Mouse (Mus musculus) megakaryocyte, embryonic 14.5 days (primary cell): ENCODE measurements around the gene Rps6ka5.

Experiments used
- FLI1 ChIP-seq: IDR thresholded peaks from 2 replicates; pipeline ENCODE4 v1.6.1; 2012; ENCODE audit warnings: low read length, inconsistent platforms, mixed read lengths
- GATA1 ChIP-seq: IDR thresholded peaks from 3 replicates; pipeline ENCODE4 v1.6.1; 2012; ENCODE audit warnings: mixed read lengths, low read length, inconsistent platforms, borderline replicate concordance

DNA sequence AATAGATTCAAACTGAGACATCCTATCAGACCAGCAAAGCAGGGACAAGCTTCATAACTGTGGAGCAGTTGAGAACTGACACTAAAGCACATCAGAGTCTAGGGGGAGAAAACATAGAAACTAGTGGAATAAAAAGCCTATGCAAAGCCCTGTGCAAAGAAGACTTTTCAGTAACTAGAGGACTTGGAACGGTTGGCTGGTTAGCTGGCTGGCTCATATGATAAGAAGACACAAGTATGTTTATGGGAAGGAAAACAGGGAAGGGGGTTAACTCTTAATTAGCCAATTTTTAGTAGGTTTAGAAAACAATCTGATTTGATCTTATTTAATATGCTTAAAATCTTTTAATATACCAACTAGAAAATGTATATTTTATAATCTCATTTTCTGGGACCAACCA, 16.4 kb downstream of the Rps6ka5 start:
- no peak for TF ChIP-seq GATA1
- no peak for TF ChIP-seq FLI1
